Mouse (Mus musculus): ENCODE results near the gene Fbxo46.

- TF ChIP-seq HCFC1 (IDR thresholded peaks at IDR 0.05; ENCODE audit: low read depth, low read length) (no peak), SIN3A (IDR thresholded peaks at IDR 0.05; ENCODE audit: low read length) (no peak), ZKSCAN1 (IDR thresholded peaks at IDR 0.05; ENCODE audit: borderline replicate concordance, low read depth, low read length) (no peak), GABPA (IDR thresholded peaks at IDR 0.05; ENCODE audit: insufficient replicate concordance, low read depth, low read length) (no peak), CTCF (conservative IDR thresholded peaks at IDR 0.05 in 1 of 2, IDR thresholded peaks at IDR 0.05 in 1 of 2; ENCODE audit: low read depth in 2 of 2, low read length in 2 of 2) (no peak), MXI1 (IDR thresholded peaks at IDR 0.05; ENCODE audit: low read depth, low read length) (no peak), RAD21 (IDR thresholded peaks at IDR 0.05; ENCODE audit: low read depth, low read length) (no peak), POLR2A (IDR thresholded peaks at IDR 0.05; ENCODE audit: low read depth, low read length) (no peak), EP300 (IDR thresholded peaks at IDR 0.05; ENCODE audit: low read length) (no peak), ZMIZ1 (IDR thresholded peaks at IDR 0.05; ENCODE audit: low read depth, low read length) (no peak), UBTF (IDR thresholded peaks at IDR 0.05; ENCODE audit: low read depth, low read length) (no peak), PAX5 (IDR thresholded peaks at IDR 0.05; ENCODE audit: low read length) (no peak), TCF12 (IDR thresholded peaks at IDR 0.05; ENCODE audit: low read depth, low read length) (no peak), KAT2A (IDR thresholded peaks at IDR 0.05; ENCODE audit: insufficient replicate concordance, low read length) (no peak)
These were observed 39.2 kb upstream of the Fbxo46 start for GRCm38 (mm10) chr7:19080451-19080950.

Measured in CH12.LX (cell line).